Mouse (Mus musculus) kidney, adult 9 months (tissue): ENCODE data around the gene Lgr4.
A peak's percentile ranks its signal among the peaks of the same experiment; 100 is the strongest.

Source experiments
- DNase-seq: peaks from one replicate; pipeline ENCODE4 v3.0.0; 2022

Gene Lgr4

DNA sequence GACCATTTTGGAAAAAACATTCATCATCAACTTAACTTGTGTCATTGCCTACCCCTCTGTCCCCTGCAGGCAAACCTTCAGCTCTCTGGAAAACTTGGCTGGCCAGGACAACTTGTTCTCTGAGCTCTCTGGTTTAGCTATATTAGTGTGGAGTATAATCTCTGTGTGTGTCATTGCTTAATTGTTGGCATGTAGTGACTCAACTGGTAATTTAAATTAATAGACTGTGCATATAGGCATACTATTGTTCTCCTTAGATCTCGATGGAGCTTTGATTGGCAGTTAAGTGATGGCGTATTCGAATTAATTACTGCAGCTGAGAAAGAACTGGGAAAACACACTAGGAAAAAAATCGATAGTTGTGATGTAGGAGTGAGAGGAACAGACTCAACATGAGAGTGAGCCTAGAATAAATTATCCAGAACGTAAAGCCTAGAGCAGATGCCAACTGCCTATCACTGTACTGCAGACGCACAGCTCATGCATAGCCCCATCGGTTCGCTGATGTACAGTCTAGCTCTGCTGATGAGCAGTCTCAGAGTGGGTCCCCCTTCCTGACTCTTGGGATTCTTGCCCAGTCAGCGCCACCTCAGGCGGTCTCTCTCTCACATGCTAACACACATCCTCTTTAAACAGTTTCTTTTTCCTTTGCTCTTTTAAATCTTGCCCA, 35.7 kb downstream of the Lgr4 start:
- DNase-seq: no peak

DNA sequence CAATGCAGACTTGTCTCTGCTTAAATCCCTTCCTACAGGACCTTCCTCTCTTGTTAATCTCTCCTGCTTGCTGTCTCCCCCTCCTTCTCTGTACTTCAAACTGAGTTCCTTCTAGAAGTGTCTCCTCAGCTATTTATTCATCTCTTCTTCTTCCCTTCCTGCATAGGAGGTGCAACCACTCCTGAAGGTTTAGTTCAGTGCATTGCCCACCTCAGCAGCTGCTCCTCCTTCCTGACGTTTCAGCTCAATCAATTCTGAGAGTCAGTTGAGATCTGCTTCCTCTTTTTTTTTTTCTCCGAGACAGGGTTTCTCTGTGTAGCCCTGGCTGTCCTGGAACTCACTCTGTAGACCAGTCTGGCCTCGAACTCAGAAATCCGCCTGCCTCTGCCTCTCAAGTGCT, 36.4 kb downstream of the Lgr4 start:
- DNase-seq: no peak

DNA sequence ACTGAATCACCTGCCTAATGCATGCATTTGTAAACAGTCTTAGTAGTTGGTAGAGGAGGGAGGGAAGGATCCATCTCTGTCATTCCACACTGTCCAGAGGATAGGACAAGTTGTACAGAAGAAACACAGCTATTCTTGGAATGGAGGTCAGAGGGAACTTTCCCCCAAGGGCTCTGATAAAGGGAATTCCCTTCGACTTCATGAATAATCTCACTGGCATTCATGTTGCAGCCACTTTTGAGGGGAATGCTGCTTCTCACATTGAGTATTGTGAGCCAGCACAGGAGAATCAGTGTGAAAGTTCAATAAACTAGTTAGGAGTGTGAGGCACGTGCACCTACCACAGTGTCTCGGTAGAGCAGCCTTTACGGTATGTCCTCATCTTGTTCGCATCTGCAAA, 37.6 kb downstream of the Lgr4 start:
- no peak for DNase-seq

DNA sequence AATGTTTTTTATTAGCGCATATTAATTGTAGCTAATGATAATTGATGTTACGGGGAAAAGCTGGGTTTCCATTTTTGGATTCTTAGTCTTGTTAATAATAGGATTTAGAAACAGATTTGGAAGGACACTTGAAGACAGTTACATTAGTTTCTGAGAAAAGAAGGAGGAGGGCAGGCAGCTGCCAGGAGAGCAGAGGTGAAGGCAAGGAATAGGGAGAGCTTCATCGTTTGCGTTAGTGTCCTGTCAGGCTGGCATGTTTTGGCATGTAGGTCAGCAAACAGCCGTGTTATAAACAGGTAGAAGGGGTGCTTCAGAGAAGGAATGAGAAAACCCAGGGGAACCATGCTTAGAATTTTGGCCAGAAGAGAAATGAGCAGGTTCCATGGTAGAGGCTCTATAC, 38.5 kb downstream of the Lgr4 start:
- no peak for DNase-seq

DNA sequence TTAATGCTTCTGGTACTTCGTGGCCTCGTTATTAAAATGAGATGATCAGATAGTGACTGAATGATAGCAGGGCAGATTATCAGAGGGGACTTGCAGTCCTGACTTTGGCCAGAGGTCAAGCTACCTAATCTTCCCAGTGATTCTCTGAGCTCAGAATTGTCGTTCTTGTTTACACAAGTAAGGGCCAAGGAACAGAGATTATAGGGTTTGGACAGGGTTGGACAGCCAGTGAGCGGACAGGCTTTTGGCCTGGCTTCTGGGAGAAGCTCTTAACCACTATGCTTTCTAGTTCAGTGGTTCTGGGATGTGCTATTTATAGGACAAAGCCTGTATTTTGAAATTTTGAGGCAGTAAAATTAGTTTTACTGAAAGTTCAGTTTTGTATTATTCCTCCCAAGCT, 39.3 kb downstream of the Lgr4 start:
- no peak for DNase-seq

DNA sequence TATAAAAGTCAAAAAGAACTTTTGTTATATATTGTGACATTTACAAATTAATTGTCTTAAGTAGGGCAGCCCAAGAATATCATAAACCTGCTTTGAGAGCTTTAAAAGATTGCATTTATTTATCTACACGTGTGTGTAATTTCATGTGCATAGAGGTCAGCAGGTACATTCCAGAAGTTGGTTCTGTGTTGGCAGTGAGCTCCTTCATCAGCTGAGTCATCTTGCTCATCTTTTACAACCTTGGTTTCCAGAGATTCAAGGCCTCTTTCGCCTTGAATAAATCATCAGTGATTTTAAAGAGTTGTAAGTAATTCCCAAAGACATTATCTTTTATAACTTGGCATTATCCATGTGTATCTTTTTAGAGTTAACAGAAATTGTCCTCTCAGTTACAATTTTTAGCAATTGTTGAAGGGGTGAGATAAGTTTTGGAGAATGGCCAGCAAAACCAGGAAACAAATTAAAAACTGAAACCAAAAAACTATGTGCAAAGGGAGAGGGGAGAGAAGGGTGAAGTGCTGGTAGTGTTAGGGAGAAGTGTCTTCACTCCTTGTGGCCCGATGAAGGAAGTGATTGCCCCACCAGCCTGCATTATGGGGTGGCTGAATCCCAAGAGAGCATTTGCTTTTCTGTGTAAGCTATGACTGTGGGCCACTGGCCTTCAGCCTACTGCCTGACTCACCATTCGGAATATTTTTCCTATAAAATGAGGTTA, 41.4 kb downstream of the Lgr4 start:
- DNase-seq: no peak

DNA sequence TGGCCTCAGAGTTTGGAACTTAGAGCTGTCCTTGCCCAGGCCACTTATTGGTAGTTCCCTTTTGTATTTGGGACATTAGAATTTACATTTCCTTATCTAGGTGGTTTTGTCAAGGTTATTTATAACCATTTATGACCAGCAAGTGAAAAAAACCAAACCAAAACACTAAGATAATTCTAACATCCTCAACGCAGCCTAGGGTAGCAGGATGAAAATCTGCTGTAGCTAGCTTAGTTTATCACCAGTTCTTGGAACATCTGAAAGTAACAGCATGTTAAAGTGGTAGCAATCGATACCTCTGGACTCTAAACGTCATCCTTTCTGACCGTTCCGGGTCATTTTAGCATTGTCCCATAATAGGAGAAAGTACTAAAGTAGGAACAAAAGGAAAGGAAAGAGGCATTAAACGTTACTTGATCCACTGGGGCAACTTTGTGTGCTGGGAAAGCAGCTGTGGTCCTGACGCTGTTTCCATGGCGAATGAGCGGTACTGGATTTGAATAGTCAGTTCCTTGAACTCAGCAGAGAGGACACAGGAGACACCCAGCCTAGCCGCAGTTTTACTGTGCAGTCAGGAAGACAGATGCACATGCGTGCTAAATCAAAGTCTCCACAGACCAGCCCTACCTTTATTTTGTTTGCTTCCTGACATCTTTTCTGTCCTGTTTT, 42.1 kb downstream of the Lgr4 start:
- no peak for DNase-seq

DNA sequence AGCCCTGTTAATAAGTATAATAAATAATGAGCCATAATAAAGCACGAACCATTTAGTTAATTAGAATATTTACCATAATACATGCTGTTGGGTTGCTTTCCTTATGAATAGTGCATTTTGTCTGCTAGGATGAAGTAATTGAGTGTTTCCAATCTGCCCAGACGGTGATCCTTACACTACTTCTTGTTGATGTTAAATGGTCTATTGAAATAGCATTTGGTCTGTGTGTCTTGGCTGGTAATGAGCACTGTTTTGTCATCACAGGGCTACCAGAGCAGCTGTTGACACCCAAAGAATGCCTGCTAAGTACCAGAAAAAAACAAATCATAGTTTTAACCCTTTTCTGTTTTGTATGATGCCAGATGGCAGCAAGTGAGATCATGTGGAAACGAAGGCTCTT, 42.8 kb downstream of the Lgr4 start:
- no peak for DNase-seq

DNA sequence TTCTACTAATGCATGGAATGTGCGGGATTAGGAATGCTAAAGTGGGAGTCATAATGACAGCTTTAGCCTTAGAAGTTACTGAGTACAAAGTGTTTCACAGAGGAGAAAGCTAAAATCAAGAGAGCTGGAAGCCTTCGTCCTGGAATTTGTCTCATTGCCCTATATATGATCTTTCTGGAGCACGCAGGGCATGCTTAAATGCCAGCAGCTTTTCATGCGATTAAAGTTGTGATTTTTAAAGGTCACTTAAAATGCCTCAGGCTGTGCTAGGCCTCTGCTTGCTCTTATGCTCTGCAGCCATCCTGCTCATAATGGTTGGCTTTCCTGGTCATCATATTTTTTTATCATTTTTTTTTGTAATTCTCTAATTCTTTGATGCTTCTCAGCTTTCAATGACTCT, 43.7 kb downstream of the Lgr4 start:
- DNase-seq: no peak

DNA sequence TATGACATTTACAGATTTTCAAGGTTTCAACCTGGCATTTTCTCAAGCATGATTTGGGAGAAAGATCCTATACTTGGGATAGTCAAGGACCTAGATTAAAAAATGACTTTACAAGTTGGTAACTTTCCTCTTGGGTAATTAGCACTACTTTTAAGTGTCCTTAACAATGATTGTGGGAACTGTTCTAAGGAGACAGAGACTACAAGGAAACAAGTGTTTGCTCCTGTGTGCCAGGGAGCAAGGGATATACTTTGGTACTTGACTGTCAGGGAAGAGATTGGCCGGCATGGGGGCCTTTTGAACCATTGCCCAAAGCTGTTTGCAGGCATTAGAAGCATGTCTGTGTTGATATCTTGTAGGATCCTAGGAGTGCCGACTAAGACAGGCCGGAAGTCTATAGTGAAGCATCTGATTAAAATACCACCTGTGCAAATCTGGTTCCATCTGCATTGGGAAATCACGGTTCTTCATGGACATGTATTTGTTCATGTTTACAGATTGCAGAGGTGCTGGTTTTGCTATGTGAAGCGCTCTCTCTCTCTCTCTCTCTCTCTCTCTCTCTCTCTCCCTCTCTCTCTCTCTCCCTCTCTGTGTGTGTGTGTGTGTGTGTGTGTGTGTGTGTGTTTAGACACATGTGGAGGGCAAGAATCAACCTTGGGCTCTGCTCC, 46.3 kb downstream of the Lgr4 start:
- DNase-seq: no peak

DNA sequence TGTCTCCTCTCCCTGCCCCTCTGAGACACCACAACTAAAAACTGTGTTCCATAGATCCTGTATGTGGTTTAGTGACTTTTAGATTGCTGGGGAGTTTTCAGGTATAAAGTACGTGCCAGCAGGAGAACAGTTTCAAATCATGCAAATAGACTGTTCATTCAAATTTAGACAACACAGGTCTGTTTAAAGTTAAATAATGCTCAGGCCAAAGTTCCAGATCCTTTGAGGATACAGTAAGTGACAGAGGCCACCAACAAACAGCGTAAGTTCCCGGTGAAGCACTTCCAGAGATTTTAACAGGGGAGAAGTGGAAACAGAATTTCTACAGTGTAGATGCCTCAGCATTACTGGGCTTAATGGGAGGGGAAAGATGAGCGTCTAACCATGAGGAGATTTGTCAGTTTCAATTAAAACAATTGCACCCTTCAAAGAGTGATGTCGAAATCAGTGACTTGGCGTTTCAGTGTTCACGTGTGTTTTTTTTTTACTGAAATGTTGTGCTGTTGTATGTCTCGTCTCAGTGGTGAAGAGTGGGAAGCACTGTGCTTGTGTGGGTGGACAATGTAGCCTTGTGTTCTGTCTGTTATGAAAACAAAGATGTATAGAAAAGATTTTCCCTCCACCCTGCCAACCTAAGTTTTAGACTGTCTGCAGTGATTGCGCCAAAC, 48.4 kb downstream of the Lgr4 start:
- no peak for DNase-seq

DNA sequence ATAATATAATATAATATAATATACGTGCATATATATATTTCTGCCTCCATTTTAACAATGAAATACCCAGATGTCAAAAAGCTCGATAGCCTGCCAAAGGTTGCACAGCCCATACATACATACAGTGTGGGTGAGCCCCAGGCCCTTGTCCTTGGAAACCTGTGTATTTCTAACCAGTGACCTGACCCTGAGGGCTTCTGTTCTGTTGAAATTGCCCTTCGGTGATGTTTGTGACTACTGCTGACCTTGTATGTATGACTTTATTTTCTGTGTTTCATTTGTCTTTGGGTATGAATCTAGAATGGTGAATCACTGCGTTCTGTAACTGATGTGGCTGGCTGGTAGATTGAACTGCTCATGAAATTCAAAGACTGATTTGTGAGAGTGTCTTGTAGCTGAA, 49.4 kb downstream of the Lgr4 start:
- no peak for DNase-seq

DNA sequence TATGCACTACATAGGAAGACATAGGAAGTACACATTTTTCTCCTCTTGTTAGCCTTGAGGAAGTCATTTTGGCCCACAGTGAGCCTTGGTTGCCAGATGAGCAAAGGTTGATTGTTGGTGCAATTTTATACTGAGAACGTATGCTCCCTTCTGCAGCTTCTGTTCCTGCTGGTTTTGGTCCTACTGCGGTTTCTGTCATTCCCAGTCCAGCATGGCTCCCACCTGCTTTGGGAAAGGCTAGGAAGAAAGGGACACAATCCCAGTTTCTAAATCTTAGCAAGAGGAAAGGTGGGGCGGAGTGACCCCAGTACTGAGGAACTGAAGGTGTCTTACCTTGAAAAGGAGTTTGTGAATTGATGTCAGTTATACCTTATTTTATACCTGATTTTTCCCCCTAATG, 51.9 kb downstream of the Lgr4 start:
- no peak for DNase-seq

DNA sequence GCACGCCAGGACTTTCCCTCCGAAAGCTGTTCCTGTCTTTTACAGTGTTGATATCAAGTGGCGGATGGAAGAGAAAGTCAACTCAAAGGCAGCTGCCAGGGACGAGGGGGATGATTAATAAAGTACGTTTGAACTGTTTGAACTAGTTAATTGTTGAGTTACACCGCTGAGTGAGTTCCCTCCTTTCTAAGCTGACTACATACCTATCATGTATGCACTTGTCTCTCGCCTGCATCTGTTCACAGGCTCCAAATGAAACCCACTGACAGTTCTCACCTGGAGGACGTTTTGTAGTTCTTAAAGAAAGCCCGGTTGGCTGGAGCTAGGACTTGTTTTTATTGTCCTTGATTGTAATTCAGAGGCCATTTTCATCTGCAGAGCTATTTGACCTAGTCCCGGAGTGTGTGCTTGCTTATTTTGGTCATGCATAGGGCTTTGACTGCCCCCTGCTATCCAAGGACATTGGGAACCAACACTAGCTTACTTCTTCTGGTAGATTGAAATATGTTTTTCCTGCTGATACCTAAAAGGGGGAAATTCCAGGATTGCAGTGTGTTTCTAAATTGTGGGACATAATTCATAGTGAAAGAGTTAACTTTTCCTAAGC, 52.6 kb downstream of the Lgr4 start:
- no peak for DNase-seq

DNA sequence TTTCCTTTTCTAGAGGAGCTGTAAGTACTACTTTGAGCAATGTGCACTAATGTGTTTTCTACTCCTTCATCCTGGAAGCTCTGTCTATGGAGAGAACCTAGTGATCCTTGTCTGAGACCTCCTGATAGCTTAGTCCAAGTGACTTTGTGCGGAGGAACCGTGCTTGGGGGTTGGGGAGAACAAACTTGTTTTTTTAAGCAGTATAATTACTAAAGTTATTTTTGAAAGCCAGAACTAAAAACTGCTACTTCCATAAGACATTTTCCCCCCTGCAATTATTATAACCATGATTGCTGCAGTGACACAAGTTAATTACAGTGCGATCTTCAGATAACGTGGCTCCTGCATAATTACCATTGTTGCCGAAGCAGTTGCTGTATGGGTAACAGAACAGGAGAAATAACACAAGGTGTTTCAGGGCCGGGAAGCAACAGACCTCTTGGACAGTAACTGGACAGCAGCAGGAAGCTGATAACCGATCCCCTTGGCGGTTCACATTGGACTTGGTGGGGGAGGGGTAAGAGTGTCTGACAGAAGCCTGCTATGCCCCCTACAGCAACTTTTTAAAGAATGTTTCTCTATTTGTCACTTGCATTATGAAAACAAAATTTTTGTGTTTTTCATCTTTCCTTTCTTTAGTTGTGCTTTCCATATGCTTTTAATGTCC, 53.4 kb downstream of the Lgr4 start:
- no peak for DNase-seq

DNA sequence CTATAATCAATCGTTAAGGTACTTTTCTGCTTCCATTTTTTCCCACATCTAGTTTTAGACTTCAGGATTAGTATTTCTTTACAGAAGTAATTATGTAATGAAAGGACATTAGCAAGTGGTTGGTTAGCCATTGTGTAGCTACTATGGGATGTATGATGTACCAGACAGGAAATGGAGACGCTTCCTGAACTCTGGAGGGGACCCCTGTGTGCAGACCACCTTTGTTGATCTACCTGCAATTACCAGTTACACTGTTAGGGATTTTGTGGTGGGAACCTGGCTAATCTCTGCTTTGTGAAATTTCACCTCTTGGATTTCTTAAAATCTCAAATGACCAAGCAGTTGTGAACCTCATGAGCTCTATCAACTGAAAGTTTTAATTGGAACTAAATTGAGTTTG, 54.9 kb downstream of the Lgr4 start:
- no peak for DNase-seq

DNA sequence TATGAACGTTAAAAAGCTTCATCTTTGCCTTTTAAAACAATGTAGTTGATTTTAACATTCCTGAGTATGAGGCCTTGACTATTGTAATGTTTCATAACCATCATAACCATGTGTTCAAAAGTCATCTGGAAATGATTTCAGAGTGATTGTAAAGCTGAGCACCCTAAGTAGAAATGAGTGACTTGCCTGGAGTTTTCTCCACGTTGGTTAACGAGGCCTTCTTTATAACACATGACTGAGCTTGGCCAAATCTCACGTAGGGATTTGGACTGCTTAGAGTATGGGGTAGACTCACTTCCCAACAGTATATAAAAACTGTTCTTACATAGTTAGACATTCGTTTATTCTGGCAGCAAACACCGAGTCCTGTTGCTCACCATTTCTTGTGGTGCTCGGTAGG, 55.5 kb downstream of the Lgr4 start:
- no peak for DNase-seq

DNA sequence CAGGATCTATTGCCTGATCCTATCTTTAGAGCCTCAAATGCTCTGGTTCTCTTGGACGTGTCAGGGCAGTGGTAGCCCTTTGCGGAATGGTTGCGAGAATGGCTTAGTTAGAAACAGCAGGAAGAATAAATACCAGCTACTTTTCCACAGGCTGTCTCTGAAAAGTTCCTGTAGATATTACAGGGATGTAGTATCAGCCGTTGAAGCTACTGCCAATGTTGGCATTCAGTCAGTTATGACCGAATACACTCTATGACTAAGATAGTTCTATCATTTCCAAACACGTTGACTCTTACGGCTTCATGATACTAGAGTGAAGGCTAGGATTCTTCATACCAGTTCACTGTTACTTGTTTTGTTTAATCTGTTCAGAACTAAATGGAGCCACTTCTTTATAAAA, 57.4 kb downstream of the Lgr4 start:
- DNase-seq: no peak

DNA sequence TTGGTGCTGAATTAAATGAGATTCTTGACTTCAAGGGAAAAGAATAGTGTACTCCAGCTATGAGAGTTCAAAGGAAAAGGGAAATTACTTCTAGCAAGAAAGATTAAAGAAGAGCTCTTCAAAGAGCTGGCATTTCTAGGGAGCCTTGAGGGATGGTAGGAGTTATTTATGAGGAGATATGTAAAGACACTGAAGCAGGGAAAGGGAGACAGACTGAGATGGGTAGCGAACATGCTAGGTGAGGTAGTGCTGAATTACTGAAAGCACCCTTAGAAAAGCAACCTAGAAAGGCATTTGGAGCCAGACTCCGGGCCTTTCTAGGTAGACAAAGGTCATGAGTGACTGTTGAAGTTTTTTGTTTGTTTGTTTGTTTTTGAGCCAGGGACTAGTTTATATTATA, 58.7 kb downstream of the Lgr4 start:
- no peak for DNase-seq

DNA sequence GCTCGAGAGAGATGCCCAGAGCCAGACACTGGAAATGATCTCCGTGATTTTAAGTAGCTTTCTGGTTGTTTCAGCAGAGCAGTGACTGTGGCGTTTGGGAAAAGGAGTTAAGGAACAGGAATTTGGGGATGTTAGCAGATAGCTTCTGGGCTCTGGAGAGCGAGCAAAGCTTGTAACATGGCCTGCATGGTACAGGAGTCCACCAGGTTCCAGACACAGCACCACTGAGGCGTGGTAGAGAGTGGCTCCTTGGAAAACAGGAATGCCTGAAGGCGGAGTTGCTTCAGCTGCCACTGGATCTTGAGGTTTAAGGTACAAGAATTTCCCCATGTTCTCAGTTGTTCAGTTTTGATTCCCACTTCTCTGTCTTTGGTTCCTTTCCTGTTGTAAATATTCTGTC, 59.9 kb downstream of the Lgr4 start:
- DNase-seq: peak; percentile 59

DNA sequence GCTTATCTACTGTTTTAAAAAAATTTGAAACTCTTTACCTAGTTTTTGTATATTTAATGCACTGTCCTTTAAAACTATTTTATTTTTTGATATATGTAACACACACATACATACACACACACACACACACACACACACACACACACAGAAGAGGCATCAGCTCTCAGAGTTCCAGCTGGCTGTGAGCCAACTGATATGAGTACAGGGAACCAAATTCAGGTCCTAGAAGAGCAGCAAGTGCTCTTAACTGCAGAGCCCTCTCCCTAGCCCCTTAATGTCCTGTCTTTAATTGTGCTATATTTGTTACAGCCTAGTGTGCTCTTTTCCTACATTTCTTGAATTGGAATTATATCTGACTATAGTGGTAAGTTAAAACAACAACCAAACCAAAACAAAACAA, 61.8 kb downstream of the Lgr4 start:
- no peak for DNase-seq

DNA sequence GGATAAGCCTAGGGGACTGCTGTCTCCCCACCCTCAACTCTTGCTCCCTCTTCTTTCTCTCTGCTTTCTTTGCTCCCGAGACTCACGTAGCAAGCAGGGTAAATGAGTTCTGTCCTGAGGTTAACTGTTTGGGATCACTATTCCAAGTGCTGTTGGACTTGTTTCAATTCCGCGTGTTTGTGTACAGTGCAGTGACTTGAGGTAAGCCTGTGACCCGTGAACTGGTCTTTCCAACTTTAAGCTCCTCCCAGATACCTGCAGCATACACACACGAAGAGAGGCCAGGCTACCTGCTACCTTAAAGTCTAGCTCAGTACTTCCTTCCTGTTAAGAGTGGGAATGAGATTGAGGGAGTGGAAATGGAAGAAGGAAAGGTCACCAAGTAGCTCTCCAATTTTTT, 66.0 kb downstream of the Lgr4 start:
- peak; percentile 89 for DNase-seq
